ENCODE assay signal across 15 mouse cellular contexts in the genomic region with DNA sequence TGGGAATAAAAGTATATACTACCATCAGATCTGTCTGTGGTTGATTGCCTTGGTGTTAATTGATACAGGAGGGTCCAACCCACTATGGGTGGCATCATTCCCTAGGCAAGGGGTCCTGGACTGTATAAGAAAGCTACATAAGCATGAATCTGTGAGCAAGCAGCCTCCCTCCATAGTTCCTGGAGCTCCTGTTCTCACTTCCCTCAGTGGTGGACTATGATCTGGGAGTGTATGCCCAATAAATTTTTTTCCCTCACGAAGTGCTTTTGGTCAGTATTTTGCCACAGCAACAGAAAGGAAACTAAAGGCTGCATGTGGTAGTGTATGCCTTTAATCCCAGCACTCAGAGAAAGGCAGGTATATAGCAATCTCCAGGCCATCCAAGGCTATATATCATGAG.
"Had no signal": no experiment of that assay in that cellular context is flagged by ENCODE, and none has a peak within 500 bp of the region (broad histone marks: within the 10 kb centered on the region; RNA-seq: fewer than 3 reads in every experiment).

No protein-coding gene starts in this region.

- ATAC-seq: liver, embryonic 12.5 days had no signal

- H3K4me3 ChIP-seq: limb, embryonic 10.5 days; limb, embryonic 13.5 days; liver, embryonic 12.5 days; liver, embryonic 15.5 days had no signal

- H3K9ac ChIP-seq: limb, embryonic 13.5 days; liver, embryonic 12.5 days; liver, embryonic 15.5 days had no signal

- H3K9me3 ChIP-seq: limb, embryonic 10.5 days; liver, embryonic 12.5 days; liver, embryonic 15.5 days had no signal

- H3K27ac ChIP-seq: limb, embryonic 10.5 days; limb, embryonic 13.5 days; liver, embryonic 12.5 days; liver, embryonic 15.5 days had no signal

- DNase-seq: kidney, adult 9 months; kidney, postnatal 14 days; liver; lung, adult 2 months; lung, postnatal 14 days; lung, postnatal 4 days; retina, postnatal 1 day; right cerebral cortex, postnatal 25 days; thymus, adult 18-20 months; thymus, postnatal 36 days had no signal

- H3K36me3 ChIP-seq: limb, embryonic 10.5 days; limb, embryonic 13.5 days; liver, embryonic 12.5 days; liver, embryonic 15.5 days had no signal

- H3K4me2 ChIP-seq: limb, embryonic 13.5 days; liver, embryonic 12.5 days; liver, embryonic 15.5 days; midbrain, embryonic 11.5 days had no signal
